Mouse (Mus musculus): Measurements from ENCODE around the gene Tmod1. TPM values are rescaled to one million over a fixed set of nuclear protein-coding genes. Genes with fewer than 3 reads are reported as not detected.

Gene Tmod1
- polyA plus RNA-seq, 1 experiment = 36.6 TPM

GRCm38 (mm10) chr4:46092429-46093076 is 53.8 kb downstream of the Tmod1 start:
- no peaks in the 10 kb centered on the region for H3K27me3 ChIP-seq (ENCODE audit: control insufficient read depth, insufficient read depth, insufficient read length)
- peak overlapping the region; percentile 30 for H3K4me2 ChIP-seq (ENCODE audit: low read depth)
- peaks cover 6% of the 10 kb centered on the region for H3K36me3 ChIP-seq (ENCODE audit: control insufficient read depth, insufficient read depth)
- no peak overlapping the region for H3ac ChIP-seq (ENCODE audit: control insufficient read depth, insufficient read length)
- no peak for TF ChIP-seq E2F4 (IDR thresholded peaks at IDR 0.05; ENCODE audit: insufficient read depth)
- TF ChIP-seq USF1 (IDR thresholded peaks at IDR 0.05; ENCODE audit: low read depth) = no peak
- H3K79me2 ChIP-seq (ENCODE audit: control insufficient read depth, insufficient read depth) = no peaks in the 10 kb centered on the region
- H3K4me3 ChIP-seq = no peak overlapping the region

GRCm38 (mm10) chr4:46094916-46095825 is 56.4 kb downstream of the Tmod1 start:
- Histone ChIP-seq H3K79me2 (ENCODE audit: control insufficient read depth, insufficient read depth) (no peaks in the 10 kb centered on the region), H3K4me3 (no peak overlapping the region), H3K4me2 (ENCODE audit: low read depth) (peak overlapping the region; percentile 16), H3ac (ENCODE audit: control insufficient read depth, insufficient read length) (no peak overlapping the region), H3K36me3 (ENCODE audit: control insufficient read depth, insufficient read depth) (peaks cover 6% of the 10 kb centered on the region), H3K27me3 (ENCODE audit: control insufficient read depth, insufficient read depth, insufficient read length) (no peaks in the 10 kb centered on the region)
- TF ChIP-seq TCF12 (IDR thresholded peaks at IDR 0.05; ENCODE audit: insufficient read depth, poor library complexity, severe bottlenecking) (peak; percentile 43), MYOD1 (IDR thresholded peaks at IDR 0.05; ENCODE audit: control insufficient read depth in 1 of 3, insufficient read length in 2 of 3, low read depth in 2 of 3) (peak; percentile 50 to 94 (median 92)), REST (IDR thresholded peaks at IDR 0.05; ENCODE audit: insufficient read depth, insufficient read length) (no peak), POLR2A (IDR thresholded peaks at IDR 0.05; ENCODE audit: insufficient read length, low read depth) (no peak), TCF3 (IDR thresholded peaks at IDR 0.05; ENCODE audit: insufficient read length, low read depth) (peak; percentile 84), CEBPB (IDR thresholded peaks at IDR 0.05; ENCODE audit: insufficient read depth, poor library complexity, severe bottlenecking) (no peak), SRF (IDR thresholded peaks at IDR 0.05; ENCODE audit: control insufficient read depth, insufficient read length, low read depth) (peak; percentile 29), MAX (IDR thresholded peaks at IDR 0.05; ENCODE audit: low read depth) (no peak), USF1 (IDR thresholded peaks at IDR 0.05; ENCODE audit: low read depth) (no peak), POLR2AphosphoS2 (IDR thresholded peaks at IDR 0.05; ENCODE audit: insufficient read length, low read depth) (no peak), MYOG (IDR thresholded peaks at IDR 0.05; ENCODE audit: control insufficient read depth in 1 of 3, insufficient read depth in 1 of 3, insufficient read length in 2 of 3, low read depth in 2 of 3) (peak; percentile 29 to 90 (median 78)), E2F4 (IDR thresholded peaks at IDR 0.05; ENCODE audit: insufficient read depth) (no peak)

GRCm38 (mm10) chr4:46095826-46096159 is 57.1 kb downstream of the Tmod1 start:
- no peaks in the 10 kb centered on the region for H3K79me2 ChIP-seq (ENCODE audit: control insufficient read depth, insufficient read depth)
- TF ChIP-seq MYOG (IDR thresholded peaks at IDR 0.05; ENCODE audit: control insufficient read depth in 1 of 3, insufficient read depth in 1 of 3, insufficient read length in 2 of 3, low read depth in 2 of 3) = no peak
- no peak for TF ChIP-seq POLR2A (IDR thresholded peaks at IDR 0.05; ENCODE audit: insufficient read length, low read depth)
- TF ChIP-seq POLR2AphosphoS2 (IDR thresholded peaks at IDR 0.05; ENCODE audit: insufficient read length, low read depth) = no peak
- TF ChIP-seq MYOD1 (IDR thresholded peaks at IDR 0.05; ENCODE audit: control insufficient read depth in 1 of 3, insufficient read length in 2 of 3, low read depth in 2 of 3) = no peak
- no peak for TF ChIP-seq MAX (IDR thresholded peaks at IDR 0.05; ENCODE audit: low read depth)
- TF ChIP-seq CEBPB (IDR thresholded peaks at IDR 0.05; ENCODE audit: insufficient read depth, poor library complexity, severe bottlenecking) = no peak
- TF ChIP-seq SRF (IDR thresholded peaks at IDR 0.05; ENCODE audit: control insufficient read depth, insufficient read length, low read depth) = no peak
- no peak for TF ChIP-seq REST (IDR thresholded peaks at IDR 0.05; ENCODE audit: insufficient read depth, insufficient read length)
- no peak for TF ChIP-seq E2F4 (IDR thresholded peaks at IDR 0.05; ENCODE audit: insufficient read depth)
- TF ChIP-seq USF1 (IDR thresholded peaks at IDR 0.05; ENCODE audit: low read depth) = no peak
- no peak for TF ChIP-seq TCF3 (IDR thresholded peaks at IDR 0.05; ENCODE audit: insufficient read length, low read depth)
- TF ChIP-seq TCF12 (IDR thresholded peaks at IDR 0.05; ENCODE audit: insufficient read depth, poor library complexity, severe bottlenecking) = no peak
- peaks cover 6% of the 10 kb centered on the region for H3K36me3 ChIP-seq (ENCODE audit: control insufficient read depth, insufficient read depth)
- H3K4me2 ChIP-seq (ENCODE audit: low read depth) = no peak overlapping the region
- H3K27me3 ChIP-seq (ENCODE audit: control insufficient read depth, insufficient read depth, insufficient read length) = no peaks in the 10 kb centered on the region
- no peak overlapping the region for H3K4me3 ChIP-seq
- H3ac ChIP-seq (ENCODE audit: control insufficient read depth, insufficient read length) = no peak overlapping the region

- H3K36me3 ChIP-seq (ENCODE audit: control insufficient read depth, insufficient read depth) = peaks cover 6% of the 10 kb centered on the region
- no peaks in the 10 kb centered on the region for H3K79me2 ChIP-seq (ENCODE audit: control insufficient read depth, insufficient read depth)
- TF ChIP-seq CEBPB (IDR thresholded peaks at IDR 0.05; ENCODE audit: insufficient read depth, poor library complexity, severe bottlenecking) = no peak
- no peaks in the 10 kb centered on the region for H3K27me3 ChIP-seq (ENCODE audit: control insufficient read depth, insufficient read depth, insufficient read length)
- H3ac ChIP-seq (ENCODE audit: control insufficient read depth, insufficient read length) = no peak overlapping the region
- H3K4me2 ChIP-seq (ENCODE audit: low read depth) = no peak overlapping the region
- H3K4me3 ChIP-seq = no peak overlapping the region
Observed at GRCm38 (mm10) chr4:46096546-46096945, 57.8 kb downstream of the Tmod1 start.

GRCm38 (mm10) chr4:46097591-46097990 is 58.9 kb downstream of the Tmod1 start:
- H3ac ChIP-seq (ENCODE audit: control insufficient read depth, insufficient read length) = no peak overlapping the region
- no peak overlapping the region for H3K4me2 ChIP-seq (ENCODE audit: low read depth)
- H3K36me3 ChIP-seq (ENCODE audit: control insufficient read depth, insufficient read depth) = peaks cover 6% of the 10 kb centered on the region
- TF ChIP-seq MYOD1 (IDR thresholded peaks at IDR 0.05; ENCODE audit: control insufficient read depth in 1 of 3, insufficient read length in 2 of 3, low read depth in 2 of 3) = no peak
- no peak for TF ChIP-seq POLR2AphosphoS2 (IDR thresholded peaks at IDR 0.05; ENCODE audit: insufficient read length, low read depth)
- TF ChIP-seq TCF3 (IDR thresholded peaks at IDR 0.05; ENCODE audit: insufficient read length, low read depth) = no peak
- TF ChIP-seq SRF (IDR thresholded peaks at IDR 0.05; ENCODE audit: control insufficient read depth, insufficient read length, low read depth) = no peak
- TF ChIP-seq E2F4 (IDR thresholded peaks at IDR 0.05; ENCODE audit: insufficient read depth) = no peak
- TF ChIP-seq MYOG (IDR thresholded peaks at IDR 0.05; ENCODE audit: control insufficient read depth in 1 of 3, insufficient read depth in 1 of 3, insufficient read length in 2 of 3, low read depth in 2 of 3) = no peak
- TF ChIP-seq POLR2A (IDR thresholded peaks at IDR 0.05; ENCODE audit: insufficient read length, low read depth) = no peak
- TF ChIP-seq MAX (IDR thresholded peaks at IDR 0.05; ENCODE audit: low read depth) = no peak
- TF ChIP-seq CEBPB (IDR thresholded peaks at IDR 0.05; ENCODE audit: insufficient read depth, poor library complexity, severe bottlenecking) = no peak
- no peak for TF ChIP-seq REST (IDR thresholded peaks at IDR 0.05; ENCODE audit: insufficient read depth, insufficient read length)
- no peak for TF ChIP-seq TCF12 (IDR thresholded peaks at IDR 0.05; ENCODE audit: insufficient read depth, poor library complexity, severe bottlenecking)
- no peak for TF ChIP-seq USF1 (IDR thresholded peaks at IDR 0.05; ENCODE audit: low read depth)
- H3K27me3 ChIP-seq (ENCODE audit: control insufficient read depth, insufficient read depth, insufficient read length) = no peaks in the 10 kb centered on the region
- H3K4me3 ChIP-seq = no peak overlapping the region
- no peaks in the 10 kb centered on the region for H3K79me2 ChIP-seq (ENCODE audit: control insufficient read depth, insufficient read depth)

All from myocyte (in vitro differentiated cells).